Mouse (Mus musculus): ENCODE measurements around the gene Trim8. TPM values are rescaled to one million over a fixed set of nuclear protein-coding genes. Genes with fewer than 3 reads are reported as not detected.

Gene Trim8
- total RNA-seq, 2 experiments from 2014 or later, result 17.6 to 22.5 TPM

DNA sequence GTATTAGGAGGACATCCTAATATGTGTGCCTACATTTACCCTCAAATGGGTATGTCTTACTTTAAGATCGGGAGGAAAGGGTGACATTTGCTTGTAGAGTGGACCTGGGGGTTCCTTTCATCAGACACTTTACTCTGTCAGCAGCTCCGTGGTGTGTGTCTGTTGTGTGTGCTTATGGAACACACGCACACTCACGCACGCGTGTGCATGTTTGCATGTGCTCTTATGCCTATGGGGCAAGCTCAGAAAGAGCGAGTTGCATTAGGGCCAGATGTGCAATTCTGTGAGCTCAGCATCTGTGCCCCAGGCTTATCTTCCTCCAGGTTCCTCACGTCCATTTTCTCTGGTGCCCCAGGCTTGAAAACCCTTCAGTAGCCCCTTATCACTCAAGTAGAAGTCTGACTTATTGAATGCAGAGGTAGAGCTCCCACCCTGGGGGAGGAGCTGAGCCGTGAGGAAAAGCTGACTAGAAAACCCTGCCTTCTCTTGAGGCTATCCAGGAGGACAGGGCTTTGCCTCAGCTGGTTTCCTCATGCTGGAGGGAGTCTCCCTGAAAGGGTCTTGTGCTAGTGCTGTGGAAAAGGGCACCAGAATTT is 3.4 kb downstream of the Trim8 start:
- DNase-seq (ENCODE audit: low spot score), result no peak

DNA sequence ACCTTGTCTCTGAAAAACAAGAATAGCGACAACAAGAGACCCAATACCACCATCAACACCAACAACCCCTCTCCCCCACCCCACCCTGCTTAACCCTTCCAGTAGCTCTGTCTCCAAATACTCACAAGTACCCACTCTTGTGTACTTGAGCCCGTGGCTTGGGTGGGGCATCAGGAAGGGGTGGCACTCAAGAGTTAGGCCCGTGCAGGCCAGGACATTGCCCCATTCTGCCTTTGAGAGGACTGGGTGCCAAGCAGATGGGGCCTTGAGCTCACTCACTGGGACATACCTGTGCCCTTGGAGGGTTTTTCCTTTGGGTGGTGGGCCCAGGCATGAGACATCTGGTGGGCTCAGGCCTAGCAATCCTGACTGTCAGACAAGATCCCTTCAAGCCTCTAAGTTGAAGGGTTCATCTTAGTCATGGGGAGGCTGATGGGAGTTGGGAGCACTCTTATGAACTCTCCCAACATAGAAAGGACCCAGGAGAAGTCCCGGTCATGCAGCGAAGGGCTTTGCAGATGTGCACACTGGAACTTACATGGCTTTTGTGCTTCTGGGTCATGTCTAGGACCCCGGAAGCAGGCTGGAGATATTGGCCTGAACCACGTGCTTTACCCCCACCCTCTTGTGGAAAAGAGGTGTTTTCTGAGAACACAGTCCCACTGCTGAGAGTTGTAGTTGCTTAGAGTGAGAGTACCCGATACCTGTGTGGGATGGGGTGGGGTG is 4.3 kb downstream of the Trim8 start:
- DNase-seq (ENCODE audit: low spot score), result no peak

DNA sequence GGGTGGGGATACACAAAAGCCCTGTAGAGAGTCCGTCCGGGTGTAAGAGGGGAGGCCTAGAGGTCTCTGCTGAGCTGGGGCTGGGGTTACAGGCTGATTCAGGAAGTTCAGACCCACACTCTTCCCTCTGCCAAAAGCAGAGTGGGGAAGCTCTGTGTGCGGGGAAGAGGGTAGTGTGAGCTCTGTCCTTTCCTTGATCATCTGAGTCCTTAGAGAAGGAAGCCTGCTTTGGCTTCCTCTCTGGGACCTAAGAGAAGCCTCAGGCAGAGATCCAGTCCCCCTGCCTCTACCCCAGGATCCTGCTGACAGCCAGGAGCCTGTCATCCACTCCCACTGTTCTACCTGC is 4.8 kb downstream of the Trim8 start:
- no peak for DNase-seq (ENCODE audit: low spot score)

DNA sequence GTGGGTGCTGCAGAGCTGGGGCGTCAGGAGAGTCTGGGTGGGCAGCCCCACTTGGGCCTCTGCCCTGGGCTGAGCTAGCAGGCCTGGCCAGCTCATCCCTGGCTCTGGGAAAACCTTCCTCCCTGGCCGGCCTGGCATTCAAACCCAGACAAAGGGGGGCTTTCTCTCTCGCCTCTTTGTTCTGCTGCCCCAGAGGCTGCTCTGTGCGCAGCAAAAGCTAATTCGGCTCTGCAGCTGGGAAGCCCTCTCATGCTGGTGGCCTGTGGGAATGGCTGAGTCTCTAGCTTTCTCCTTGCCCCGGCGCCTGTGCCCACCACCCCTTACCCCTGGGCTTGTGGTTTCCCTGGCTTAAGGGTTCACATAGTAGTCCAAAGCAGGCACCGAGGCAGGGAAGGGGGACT is 5.7 kb downstream of the Trim8 start:
- no peak for DNase-seq (ENCODE audit: low spot score)

DNA sequence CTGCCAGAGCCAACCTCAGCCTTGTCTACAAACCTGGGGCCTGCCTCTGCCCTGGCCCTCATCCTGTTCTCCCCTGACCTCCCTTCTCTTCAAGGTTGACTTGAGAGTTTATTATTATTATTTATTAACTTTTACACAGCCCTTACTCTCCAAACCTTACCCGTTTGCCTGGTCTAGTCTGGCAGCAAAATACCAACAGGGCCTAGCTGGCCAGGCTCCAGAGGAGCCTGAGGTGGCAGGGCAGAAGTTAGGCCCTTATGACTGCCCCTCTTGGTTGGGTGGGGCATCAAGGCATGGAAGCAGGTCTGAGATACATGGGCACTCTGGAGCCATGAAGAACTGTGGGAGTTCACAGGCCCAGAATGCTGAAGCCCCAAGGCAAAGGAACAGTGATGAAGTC is 6.3 kb downstream of the Trim8 start:
- no peak for DNase-seq (ENCODE audit: low spot score)

DNA sequence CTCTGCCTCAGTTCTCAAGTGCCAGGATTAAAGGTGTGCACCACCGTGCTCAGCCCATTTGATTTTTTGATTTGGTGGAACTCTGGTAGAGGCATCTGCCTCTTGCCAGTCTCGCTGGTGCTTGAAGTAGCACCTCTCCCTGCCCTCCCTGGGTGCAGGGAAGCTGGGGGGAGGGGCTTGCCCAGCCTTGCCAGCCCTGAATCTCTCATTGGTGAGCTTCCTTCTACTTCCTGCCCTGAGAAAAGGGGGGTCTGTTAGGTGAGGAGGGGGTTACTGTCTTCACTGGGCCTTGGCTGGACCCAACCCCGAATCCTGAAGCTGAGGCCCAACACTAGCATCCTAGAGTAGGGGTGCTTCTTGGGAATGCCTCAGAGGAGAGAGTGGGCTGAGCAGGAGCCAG is 7.2 kb downstream of the Trim8 start:
- DNase-seq (ENCODE audit: low spot score), result no peak

DNA sequence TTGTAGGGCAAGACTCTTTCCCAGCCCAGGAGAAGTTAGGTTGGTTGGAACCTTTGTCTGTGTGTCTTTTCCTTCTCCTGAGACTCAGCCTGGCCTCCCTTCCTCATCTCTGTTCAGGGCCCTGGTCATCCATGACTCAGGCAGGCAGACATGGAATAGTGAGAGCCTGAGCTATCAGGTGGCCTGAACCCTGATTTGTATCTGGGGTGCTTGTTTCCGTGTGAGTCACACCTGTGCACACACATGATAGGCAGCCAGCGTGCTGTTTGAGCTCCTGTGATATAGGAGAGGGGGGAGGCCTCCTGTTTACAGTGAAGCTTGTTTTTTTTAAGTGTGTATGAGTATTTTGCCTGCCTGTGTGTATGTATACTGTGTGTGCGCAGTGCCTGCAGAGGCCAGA is 7.7 kb downstream of the Trim8 start:
- DNase-seq (ENCODE audit: low spot score), result no peak

DNA sequence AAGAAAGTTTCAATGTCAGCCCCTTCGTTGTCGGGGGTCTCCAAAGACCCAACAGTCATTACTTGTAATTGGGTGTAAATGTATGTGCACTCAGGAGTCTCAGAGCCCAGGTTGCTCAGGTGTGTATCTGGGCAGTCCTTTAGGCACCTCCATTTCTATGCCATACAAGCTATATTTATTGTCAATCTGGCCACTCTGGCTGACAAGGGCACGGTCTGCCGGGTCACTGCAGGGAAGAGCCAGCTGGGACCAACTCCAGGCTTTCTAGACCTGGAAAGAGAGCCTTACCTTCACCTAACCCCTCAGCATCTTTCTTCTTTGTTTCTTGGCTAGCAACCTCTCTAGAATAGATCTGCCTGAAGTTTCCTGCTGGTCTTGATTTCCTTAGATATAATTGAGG is 8.2 kb downstream of the Trim8 start:
- DNase-seq (ENCODE audit: low spot score), result no peak

DNA sequence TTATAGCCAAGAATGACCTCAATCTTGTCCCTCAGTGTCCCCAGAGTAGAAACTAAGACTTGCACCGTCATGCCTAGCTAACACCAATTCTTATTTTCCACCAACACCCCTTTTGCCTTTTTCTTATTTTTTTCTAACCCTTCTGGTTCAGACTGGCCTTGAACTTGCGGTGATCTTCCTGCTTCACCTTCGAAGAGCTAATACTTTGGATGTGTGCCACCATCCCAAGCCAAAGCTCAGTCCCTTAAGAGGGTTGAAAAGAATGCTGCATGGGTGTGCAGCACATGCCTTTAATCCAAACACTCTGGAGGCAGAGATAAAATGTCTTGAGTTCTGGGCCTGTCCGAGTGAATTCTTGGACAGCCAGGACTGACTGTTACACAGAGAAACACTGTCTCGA is 8.9 kb downstream of the Trim8 start:
- no peak for DNase-seq (ENCODE audit: low spot score)

DNA sequence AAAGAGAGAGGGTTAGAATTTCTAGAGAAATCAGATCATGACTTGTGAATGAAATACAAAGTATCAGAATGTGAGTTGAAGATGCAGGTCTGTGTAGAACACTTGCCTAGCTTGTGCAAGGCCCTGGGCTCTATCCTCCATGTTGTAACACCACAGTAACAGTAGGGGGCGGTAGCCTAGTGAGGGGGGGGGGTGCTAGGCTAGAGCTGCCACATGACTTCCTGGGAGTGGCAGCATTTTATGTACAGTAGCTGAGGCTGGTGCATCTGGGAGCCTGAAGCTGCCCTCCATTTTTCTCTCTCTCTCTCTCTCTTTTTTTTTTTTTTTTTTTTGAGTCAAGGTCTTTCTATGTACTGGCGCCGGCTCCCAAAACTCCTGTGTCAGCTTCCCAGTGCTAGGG is 9.3 kb downstream of the Trim8 start:
- no peak for DNase-seq (ENCODE audit: low spot score)

DNA sequence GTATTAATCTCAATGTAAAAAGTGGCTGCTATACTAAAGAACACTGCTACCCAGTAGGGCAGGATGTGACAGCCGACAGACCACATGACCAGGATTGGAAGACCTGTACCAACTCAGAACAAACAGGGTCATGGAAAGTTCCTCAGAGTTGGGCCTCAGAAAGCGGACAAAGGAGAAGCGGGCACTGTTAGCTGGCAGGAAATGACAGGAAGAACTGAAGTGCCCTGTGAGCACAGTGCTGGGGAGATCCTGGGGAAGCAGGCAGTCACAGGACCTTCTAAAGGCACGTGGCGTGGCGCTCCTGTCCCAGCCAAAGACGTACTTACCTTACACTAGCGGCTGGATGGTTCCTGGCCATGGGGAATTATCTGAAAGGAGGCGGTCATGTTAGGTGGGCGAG is 9.8 kb downstream of the Trim8 start:
- no peak for DNase-seq (ENCODE audit: low spot score)

DNA sequence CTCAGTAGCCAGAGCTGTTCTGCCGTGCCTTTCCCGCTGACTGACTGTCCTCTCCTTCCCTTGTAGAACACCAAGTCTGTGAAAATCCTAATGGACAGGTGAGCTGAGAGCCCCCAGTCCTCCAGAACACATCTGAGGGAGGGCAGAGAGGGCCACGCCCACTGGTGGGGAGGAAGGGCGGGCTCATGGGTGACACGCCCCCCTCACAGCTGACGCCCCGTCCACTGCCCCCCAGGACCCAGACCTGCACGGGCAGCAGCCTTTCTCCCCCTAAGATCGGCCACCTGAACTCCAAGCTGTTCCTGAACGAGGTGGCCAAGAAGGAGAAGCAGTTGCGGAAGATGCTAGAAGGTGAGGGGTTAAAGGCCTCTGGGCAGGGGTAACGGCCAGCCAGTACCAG is 12.9 kb downstream of the Trim8 start:
- DNase-seq (ENCODE audit: low spot score), result no peak

DNA sequence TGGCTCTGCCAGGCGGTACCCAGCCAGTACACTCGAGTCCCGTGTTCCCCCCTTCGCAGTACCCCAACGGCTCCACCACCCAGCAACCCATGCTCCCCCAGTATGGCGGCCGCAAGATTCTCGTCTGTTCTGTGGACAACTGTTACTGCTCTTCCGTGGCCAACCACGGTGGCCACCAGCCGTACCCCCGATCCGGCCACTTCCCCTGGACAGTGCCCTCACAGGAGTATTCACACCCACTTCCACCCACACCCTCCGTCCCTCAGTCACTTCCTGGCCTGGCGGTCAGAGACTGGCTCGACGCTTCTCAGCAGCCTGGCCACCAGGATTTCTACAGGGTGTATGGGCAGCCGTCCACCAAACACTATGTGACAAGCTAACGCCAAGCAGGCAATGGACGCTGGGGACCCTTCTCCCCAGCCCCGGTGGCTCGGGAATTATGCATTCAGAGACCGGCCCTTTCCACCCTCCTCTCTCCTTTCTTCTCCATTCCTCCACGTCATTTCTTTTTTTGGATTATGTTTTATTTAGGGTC is 13.9 kb downstream of the Trim8 start:
- DNase-seq (ENCODE audit: low spot score), result no peak

DNA sequence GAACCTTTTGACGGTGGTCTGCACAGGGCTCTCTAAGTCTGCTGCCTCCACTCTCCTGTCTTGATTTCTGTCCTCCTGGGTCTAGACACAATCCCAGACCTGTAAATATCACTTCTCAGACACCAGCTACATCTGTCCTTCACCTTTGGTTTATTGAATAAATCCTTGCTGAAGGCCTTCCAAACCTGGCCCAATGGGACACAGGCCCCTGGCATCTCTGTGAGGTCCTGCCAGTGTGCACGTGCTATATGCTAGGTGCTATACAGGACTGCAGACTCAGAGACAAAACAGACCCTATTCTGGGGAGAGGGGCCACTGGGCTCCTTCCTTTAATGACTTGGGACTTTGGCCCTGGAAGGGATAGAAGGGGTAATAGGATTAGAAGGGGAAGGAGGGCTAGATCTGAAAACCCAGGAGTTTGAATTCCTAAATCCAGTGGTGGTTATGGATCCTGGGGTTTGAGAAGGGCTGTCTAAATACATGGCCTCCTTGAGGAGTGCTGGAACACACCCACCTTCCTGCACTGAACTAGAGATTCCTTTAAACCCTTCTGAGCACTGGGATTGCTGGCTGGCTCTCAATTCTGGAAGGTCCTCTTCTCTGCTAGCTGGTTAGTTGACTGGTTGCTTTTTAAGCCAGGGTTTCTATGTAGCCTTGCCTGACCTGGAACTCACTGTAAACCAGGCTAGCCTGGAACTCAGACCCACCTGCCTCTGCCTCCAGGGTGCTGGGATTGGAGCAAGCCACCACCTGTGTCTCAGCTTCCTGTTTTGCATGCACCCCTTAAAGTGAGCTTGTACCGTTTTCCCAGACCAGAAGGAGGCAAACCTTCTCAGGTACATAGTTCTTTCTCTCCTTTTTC is 15.4 kb downstream of the Trim8 start:
- DNase-seq (ENCODE audit: low spot score), result no peak

DNA sequence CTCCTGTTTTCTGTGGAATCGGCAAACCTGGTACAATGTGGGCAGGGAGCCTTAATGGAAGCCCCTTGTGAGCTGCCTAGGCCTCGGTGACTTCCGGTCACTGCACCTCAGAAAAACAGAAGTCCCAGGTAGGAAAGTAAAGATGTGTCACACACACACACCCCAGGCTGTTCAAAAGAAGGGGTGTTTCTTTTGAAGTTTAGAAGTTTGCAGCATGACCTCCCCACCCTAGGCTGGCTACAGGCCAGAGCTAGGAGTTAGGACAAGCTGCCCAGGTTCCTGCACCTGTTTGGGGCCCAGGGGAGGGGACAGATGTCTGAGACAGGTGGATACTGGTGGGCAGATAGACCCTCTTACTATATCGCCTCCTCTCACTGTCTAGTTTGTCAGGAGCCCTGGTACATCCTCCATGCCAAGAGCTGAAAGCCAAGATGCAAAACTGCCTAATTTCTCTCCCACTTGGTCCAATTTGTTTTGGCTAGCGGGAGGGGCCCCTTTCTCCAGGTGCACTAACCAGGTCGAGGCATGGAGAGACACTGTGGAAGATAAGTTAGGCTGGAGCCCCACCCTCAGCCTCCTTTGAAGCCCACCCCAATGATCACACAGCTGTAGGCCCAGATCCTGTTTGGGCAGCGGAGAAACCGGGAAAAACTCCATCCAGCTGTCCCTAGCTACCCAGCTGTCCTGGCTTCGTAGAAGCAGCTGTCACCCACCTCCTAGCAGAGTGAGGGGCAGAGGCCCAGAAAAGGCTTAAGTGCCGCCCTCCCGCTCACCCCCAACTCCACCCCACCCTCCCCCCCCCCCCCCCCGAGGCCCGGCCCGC is 16.2 kb downstream of the Trim8 start:
- no peak for DNase-seq (ENCODE audit: low spot score)

DNA sequence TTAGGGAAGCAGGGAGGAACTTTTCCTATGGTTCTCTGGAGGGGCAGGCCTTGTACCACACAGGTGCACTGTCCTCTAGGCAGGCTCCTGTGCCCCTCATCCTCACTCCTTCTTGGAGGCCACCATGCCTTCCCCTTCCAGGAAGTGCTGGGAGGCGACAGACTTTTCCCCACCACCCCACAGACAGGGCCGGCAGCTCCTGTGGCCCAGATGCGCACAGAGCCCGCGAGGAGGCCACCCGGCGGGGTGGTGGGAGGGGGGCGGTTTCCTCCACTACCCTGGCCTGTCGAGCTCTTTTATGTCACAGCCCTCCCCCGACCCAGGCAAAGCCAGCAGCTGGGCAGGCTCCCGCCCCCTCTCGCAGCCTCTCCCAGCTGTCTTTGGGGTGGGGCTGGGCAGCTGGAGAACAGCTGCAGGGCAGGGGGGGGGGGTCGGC is 16.9 kb downstream of the Trim8 start:
- no peak for DNase-seq (ENCODE audit: low spot score)

DNA sequence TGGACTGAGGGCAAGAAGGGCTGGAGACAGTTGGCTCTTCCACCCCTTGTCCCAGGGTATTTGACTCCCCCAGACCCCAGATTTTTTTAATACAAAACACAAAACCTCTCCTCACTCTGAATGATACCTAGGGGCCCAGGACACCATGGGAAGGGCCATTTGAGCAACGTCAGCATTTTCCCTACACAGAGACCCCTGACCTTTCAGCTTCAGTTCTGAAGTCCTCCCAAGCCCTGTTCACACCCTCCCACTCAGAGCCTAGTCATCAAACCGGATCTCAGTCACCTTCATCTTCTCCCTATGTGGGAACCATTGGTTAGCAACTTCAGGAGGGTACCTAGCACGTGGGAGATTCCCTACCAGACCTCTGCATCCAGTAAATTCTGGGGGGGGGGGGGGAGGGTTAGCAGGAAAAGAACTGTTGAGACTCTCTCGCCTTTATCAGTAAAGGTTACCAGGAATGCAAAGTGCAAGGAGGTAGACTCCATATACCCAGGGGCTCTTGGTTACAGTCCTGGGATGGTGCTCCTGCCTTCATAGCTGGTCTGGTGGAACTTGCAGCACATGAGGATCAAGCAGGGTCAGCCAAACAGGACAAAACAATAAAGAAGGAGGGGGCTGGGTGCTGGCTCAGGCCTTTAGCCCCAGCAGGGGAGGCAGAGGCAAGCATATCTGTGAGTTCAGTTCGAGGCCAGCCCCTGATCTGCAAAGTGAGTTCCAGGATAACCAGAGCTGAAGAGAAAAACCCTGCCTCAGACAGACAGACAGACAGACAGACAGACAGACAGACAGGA is 17.5 kb downstream of the Trim8 start:
- DNase-seq (ENCODE audit: low spot score), result no peak

DNA sequence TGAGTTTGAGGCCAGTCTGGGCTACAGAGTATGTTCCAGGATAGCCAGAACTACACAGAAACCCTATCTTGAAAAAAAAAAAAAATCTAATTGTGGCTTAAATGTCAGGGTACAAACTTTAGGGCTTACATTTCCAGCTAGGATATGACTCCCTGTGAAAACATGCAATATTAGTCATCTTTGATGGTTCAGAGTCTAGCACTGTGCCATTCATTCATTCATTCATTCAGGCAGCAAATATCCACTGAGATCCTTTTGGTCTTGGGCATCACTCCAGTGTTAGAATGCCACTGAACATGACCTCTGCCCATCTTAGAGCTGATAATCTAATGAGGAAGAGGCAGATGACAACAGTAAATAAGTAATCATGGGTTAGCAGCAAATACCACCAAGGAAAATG is 20.2 kb downstream of the Trim8 start:
- DNase-seq (ENCODE audit: low spot score), result no peak

DNA sequence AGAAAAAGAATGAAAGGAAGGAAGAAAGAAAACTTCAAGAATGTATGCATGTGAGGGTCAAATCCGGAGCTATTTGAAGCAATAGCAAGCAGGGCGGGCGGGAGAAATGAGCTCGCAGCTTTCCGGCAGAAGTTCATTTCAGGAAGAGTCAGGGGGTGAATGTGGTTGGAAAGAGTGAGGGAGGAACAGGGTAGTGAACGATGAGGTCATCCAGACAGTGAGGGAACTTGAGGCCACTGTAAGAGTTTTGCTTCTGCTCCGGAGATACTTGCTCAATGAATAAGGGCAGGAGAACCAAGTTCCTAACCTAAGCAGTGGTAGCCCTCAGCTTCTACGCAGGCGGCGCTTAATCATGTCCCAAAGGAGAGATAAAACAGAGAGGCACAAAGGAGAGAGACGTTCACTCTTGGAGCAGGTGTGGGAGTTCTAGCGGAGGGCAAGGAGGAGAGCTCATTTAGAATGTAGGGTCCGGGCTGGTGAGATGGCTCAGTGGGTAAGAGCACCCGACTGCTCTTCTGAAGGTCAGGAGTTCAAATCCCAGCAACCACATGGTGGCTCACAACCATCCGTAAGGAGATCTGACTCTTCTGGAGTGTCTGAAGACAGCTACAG is 21.0 kb downstream of the Trim8 start:
- no peak for DNase-seq (ENCODE audit: low spot score)

DNA sequence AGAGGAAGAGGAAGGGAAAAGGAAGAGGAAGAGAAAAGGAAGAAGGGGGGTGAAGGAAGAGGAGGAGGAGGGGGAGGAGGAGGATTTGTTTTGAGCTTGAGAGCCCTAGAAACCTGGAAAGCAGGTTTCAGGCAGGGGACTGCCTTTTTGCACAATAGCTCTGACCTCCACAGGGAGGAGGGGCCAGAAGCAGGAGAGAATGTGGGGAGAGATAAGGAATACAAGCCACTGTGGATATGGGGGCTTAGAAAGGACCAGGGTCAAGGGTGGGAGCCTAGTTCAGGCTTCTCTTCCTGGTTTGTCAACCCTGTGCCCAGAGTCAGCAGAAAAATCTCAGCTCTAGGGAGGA is 21.6 kb downstream of the Trim8 start:
- no peak for DNase-seq (ENCODE audit: low spot score)

Measured in gastrocnemius, adult 18-20 months (tissue).